Mouse (Mus musculus) liver, embryonic 13.5 days (tissue): ENCODE measurements around the gene Gm9936. TPM values are rescaled to one million over a fixed set of nuclear protein-coding genes. Genes with fewer than 3 reads are reported as not detected.
A peak's percentile ranks its signal among the peaks of the same experiment; 100 is the strongest.
"Not testable (repeated sequence)": the region's sequence is repeated elsewhere in the genome, so short reads cannot be mapped to it uniquely, and the experiment has no call there.

Experiments used
- ATAC-seq: fragments of 200-750 bp; cut with Nextera tagmentation; 2 replicates; pipeline ENCODE4 v1.8.0; 2017; ENCODE audit warnings: low read depth, mild to moderate bottlenecking, moderate number of reproducible peaks, moderate library complexity
- DNase-seq: peaks from one replicate; pipeline ENCODE4 v3.0.0; 2022
- H3K27ac ChIP-seq: fragments of 300-500 bp; sonication (generic); 2 replicates; pipeline ENCODE4 v1.5.1; 2015; ENCODE audit warnings: moderate library complexity, mild to moderate bottlenecking, inconsistent platforms
- H3K27me3 ChIP-seq: fragments of 300-500 bp; sonication (generic); 2 replicates; pipeline ENCODE4 v1.6.1; 2015; ENCODE audit warnings: mild to moderate bottlenecking, inconsistent platforms
- H3K36me3 ChIP-seq: fragments of 300-500 bp; sonication (generic); 2 replicates; pipeline ENCODE4 v1.6.1; 2015; ENCODE audit warnings: mild to moderate bottlenecking, inconsistent platforms
- H3K4me1 ChIP-seq: fragments of 300-500 bp; sonication (generic); replicated peaks from 2 replicates; pipeline ENCODE4 v1.6.1; 2015; ENCODE audit warnings: inconsistent platforms
- H3K4me2 ChIP-seq: fragments of 300-500 bp; sonication (generic); 2 replicates; pipeline ENCODE4 v1.6.1; 2015; ENCODE audit warnings: inconsistent platforms, mild to moderate bottlenecking, moderate library complexity
- H3K4me3 ChIP-seq: fragments of 300-500 bp; sonication (generic); replicated peaks from 2 replicates; pipeline ENCODE4 v1.5.1; 2015; ENCODE audit warnings: mild to moderate bottlenecking, inconsistent platforms
- H3K9ac ChIP-seq: fragments of 300-500 bp; sonication (generic); 2 replicates; pipeline ENCODE4 v1.6.1; 2015; ENCODE audit warnings: mild to moderate bottlenecking, inconsistent platforms
- H3K9me3 ChIP-seq: fragments of 300-500 bp; sonication (generic); replicated peaks from 2 replicates; pipeline ENCODE4 v1.6.1; 2016; ENCODE audit warnings: inconsistent platforms
- WGBS: fragments of 180-500 bp; shearing (Covaris S2); methylation state at CpG from one replicate; pipeline ENCODE4 v1.1.7; 2015; ENCODE audit not compliant: insufficient replicate concordance; 5-methylcytosine and 5-hydroxymethylcytosine counted together
- polyA plus RNA-seq: library from polyadenylated mRNA; unstranded; fragments of >200 nt; fragmentation: Nextera tagmentation; extraction: Ambion mirVana; gene quantifications from 2 replicates; pipeline ENCODE4 v1.2.1, GENCODE M21; 2015

Gene Gm9936
- polyA plus RNA-seq = not detected in 2 replicates

GRCm38 (mm10) chr5:114858582-114858981, at the start of gene Gm9936:
Gene Gm9936 (minus strand): TSS chr5:114858682.
- ATAC-seq (no peak), DNase-seq (no peak)
- Histone ChIP-seq H3K4me1 (no peaks in the 10 kb centered on the region), H3K36me3 (no peaks in the 10 kb centered on the region), H3K4me3 (no peak within 1 kb of the TSS), H3K27me3 (peaks cover 33% of the 10 kb centered on the region), H3K27ac (no peak within 1 kb of the TSS), H3K9me3 (no peaks in the 10 kb centered on the region), H3K9ac (no peak within 1 kb of the TSS), H3K4me2 (0 out of 2 replicates have a peak within 1 kb of the TSS, but pooled peaks have one; percentile 21)
- 66% methylated on average over 12 of the region's 12 CpGs for WGBS

GRCm38 (mm10) chr5:114902413-114902812, 43.9 kb upstream of the Gm9936 start:
- no peaks in the 10 kb centered on the region for H3K4me1 ChIP-seq
- WGBS = 25% methylated on average over 1 of the region's 1 CpGs
- DNase-seq (no peak), ATAC-seq (no peak)
- no peak overlapping the region for H3K4me3 ChIP-seq
- no peaks in the 10 kb centered on the region for H3K9me3 ChIP-seq
- H3K27ac ChIP-seq = no peak overlapping the region
- H3K9ac ChIP-seq = no peak overlapping the region
- no peak overlapping the region for H3K4me2 ChIP-seq
- H3K36me3 ChIP-seq = no peaks in the 10 kb centered on the region
- peaks cover 14% of the 10 kb centered on the region; the same call in 1 of the 2 replicates for H3K27me3 ChIP-seq

- Histone ChIP-seq H3K27me3 (peaks cover 14% of the 10 kb centered on the region; the same call in 1 of the 2 replicates), H3K4me1 (peaks cover 10% of the 10 kb centered on the region; the same call in 1 of the 2 replicates), H3K4me3 (no peak overlapping the region), H3K9ac (no peak overlapping the region), H3K4me2 (no peak overlapping the region), H3K27ac (no peak overlapping the region), H3K9me3 (no peaks in the 10 kb centered on the region), H3K36me3 (no peaks in the 10 kb centered on the region)
- 52% methylated on average over 7 of the region's 7 CpGs for WGBS
- DNase-seq (no peak), ATAC-seq (no peak)
Observed at GRCm38 (mm10) chr5:114898857-114899256, 40.4 kb upstream of the Gm9936 start.

- ATAC-seq (no peak), DNase-seq (no peak)
Observed at GRCm38 (mm10) chr5:114897374-114897793, 38.9 kb upstream of the Gm9936 start.

GRCm38 (mm10) chr5:114896688-114897373, 38.3 kb upstream of the Gm9936 start, which contains the start of gene Oasl2:
Gene Oasl2 (plus strand): TSS chr5:114896936.
- H3K4me3 ChIP-seq = peak within 1 kb of the TSS; percentile 11
- ATAC-seq = no peak
- no peaks in the 10 kb centered on the region for H3K36me3 ChIP-seq
- no peak within 1 kb of the TSS for H3K9ac ChIP-seq
- H3K4me1 ChIP-seq = peaks cover 10% of the 10 kb centered on the region; the same call in 1 of the 2 replicates
- no peaks in the 10 kb centered on the region for H3K9me3 ChIP-seq
- H3K27me3 ChIP-seq = peaks cover 14% of the 10 kb centered on the region; the same call in 1 of the 2 replicates
- peak within 1 kb of the TSS; percentile 41 for H3K4me2 ChIP-seq
- no peak within 1 kb of the TSS for H3K27ac ChIP-seq
- WGBS = 44% methylated on average over 13 of the region's 13 CpGs
- DNase-seq = no peak

More at GRCm38 (mm10) chr5:114897374-114897793, 38.9 kb upstream of the Gm9936 start:
- H3K9ac ChIP-seq = no peak overlapping the region
- peak overlapping the region; percentile 11 for H3K4me3 ChIP-seq
- peak overlapping the region; percentile 41 for H3K4me2 ChIP-seq
- no peaks in the 10 kb centered on the region for H3K36me3 ChIP-seq
- H3K27me3 ChIP-seq = peaks cover 14% of the 10 kb centered on the region; the same call in 1 of the 2 replicates
- WGBS = 3% methylated on average over 7 of the region's 7 CpGs
- peaks cover 10% of the 10 kb centered on the region; the same call in 1 of the 2 replicates for H3K4me1 ChIP-seq
- H3K27ac ChIP-seq = no peak overlapping the region
- H3K9me3 ChIP-seq = no peaks in the 10 kb centered on the region

- no peak for ATAC-seq
- WGBS = 65% methylated on average over 4 of the region's 4 CpGs
- Histone ChIP-seq H3K27ac (no peak overlapping the region), H3K9me3 (no peaks in the 10 kb centered on the region), H3K9ac (no peak overlapping the region), H3K27me3 (peaks cover 14% of the 10 kb centered on the region; the same call in 1 of the 2 replicates), H3K4me3 (no peak overlapping the region), H3K4me2 (no peak overlapping the region), H3K4me1 (peaks cover 10% of the 10 kb centered on the region; the same call in 1 of the 2 replicates), H3K36me3 (no peaks in the 10 kb centered on the region)
- no peak for DNase-seq
Observed at GRCm38 (mm10) chr5:114895542-114895941, 37.1 kb upstream of the Gm9936 start.

GRCm38 (mm10) chr5:114888995-114889394, 30.5 kb upstream of the Gm9936 start:
- Histone ChIP-seq H3K4me2 (no peak overlapping the region), H3K4me3 (no peak overlapping the region), H3K27me3 (no peaks in the 10 kb centered on the region), H3K4me1 (no peaks in the 10 kb centered on the region), H3K9me3 (no peaks in the 10 kb centered on the region), H3K9ac (no peak overlapping the region), H3K27ac (no peak overlapping the region), H3K36me3 (no peaks in the 10 kb centered on the region)
- WGBS = 66% methylated on average over 2 of the region's 2 CpGs
- ATAC-seq (no peak), DNase-seq (no peak)

GRCm38 (mm10) chr5:114886801-114887200, 28.3 kb upstream of the Gm9936 start:
- Histone ChIP-seq H3K4me2 (no peak overlapping the region), H3K27me3 (no peaks in the 10 kb centered on the region), H3K4me3 (no peak overlapping the region), H3K27ac (no peak overlapping the region), H3K4me1 (no peaks in the 10 kb centered on the region), H3K9me3 (no peaks in the 10 kb centered on the region), H3K36me3 (no peaks in the 10 kb centered on the region), H3K9ac (no peak overlapping the region)
- 57% methylated on average over 6 of the region's 6 CpGs for WGBS
- ATAC-seq = no peak
- DNase-seq = no peak

GRCm38 (mm10) chr5:114883022-114883421, 24.5 kb upstream of the Gm9936 start:
- ATAC-seq (no peak), DNase-seq (no peak)
- 76% methylated on average over 11 of the region's 11 CpGs for WGBS
- H3K27me3 ChIP-seq = peaks cover 4% of the 10 kb centered on the region; the same call in 1 of the 2 replicates
- H3K4me3 ChIP-seq = no peak overlapping the region
- H3K9ac ChIP-seq = no peak overlapping the region
- H3K27ac ChIP-seq = no peak overlapping the region
- no peaks in the 10 kb centered on the region for H3K4me1 ChIP-seq
- no peaks in the 10 kb centered on the region for H3K9me3 ChIP-seq
- no peak overlapping the region for H3K4me2 ChIP-seq
- no peaks in the 10 kb centered on the region for H3K36me3 ChIP-seq

- H3K27me3 ChIP-seq, H3K9me3 ChIP-seq, H3K4me1 ChIP-seq, DNase-seq, H3K4me2 ChIP-seq, H3K36me3 ChIP-seq, H3K4me3 ChIP-seq, ATAC-seq, H3K27ac ChIP-seq, H3K9ac ChIP-seq: not testable (repeated sequence)
- WGBS = 62% methylated on average over 6 of the region's 7 CpGs
Observed at GRCm38 (mm10) chr5:114882319-114882718, 23.8 kb upstream of the Gm9936 start.

GRCm38 (mm10) chr5:114879399-114879798, 20.9 kb upstream of the Gm9936 start:
- Histone ChIP-seq H3K27me3 (peaks cover 4% of the 10 kb centered on the region; the same call in 1 of the 2 replicates), H3K9ac (no peak overlapping the region), H3K4me3 (no peak overlapping the region), H3K4me2 (no peak overlapping the region), H3K36me3 (no peaks in the 10 kb centered on the region), H3K9me3 (no peaks in the 10 kb centered on the region), H3K4me1 (no peaks in the 10 kb centered on the region), H3K27ac (no peak overlapping the region)
- whole genome bisulfite sequencing = 34% methylated on average over 13 of the region's 13 CpGs
- ATAC-seq (no peak), DNase-seq (no peak)
